Mouse (Mus musculus) heart, postnatal 14 days (tissue): Measurements from ENCODE around the gene Ift80. TPM values are rescaled to one million over a fixed set of nuclear protein-coding genes. Genes with fewer than 3 reads are reported as not detected.
A peak's percentile ranks its signal among the peaks of the same experiment; 100 is the strongest.
"Not testable (repeated sequence)": the region's sequence is repeated elsewhere in the genome, so short reads cannot be mapped to it uniquely, and the experiment has no call there.

ENCODE experiments used
- DNase-seq, 2 experiments: peaks; one replicate each; pipeline ENCODE4 v3.0.0; 2021 to 2022
- intact Hi-C: fragments of 180-260 bp; cut with DNase I; formaldehyde crosslinking; loops from one replicate; pipeline ENCODE4 v1.15.1; 2025
- total RNA-seq, 2 experiments: library from RNA; stranded (reverse); gene quantifications; 2 replicates each; pipeline ENCODE4 v1.2.3; 2021

Gene Ift80
- total RNA-seq, 2 experiments from 2014 or later: 7.8 to 8.0 TPM

DNA sequence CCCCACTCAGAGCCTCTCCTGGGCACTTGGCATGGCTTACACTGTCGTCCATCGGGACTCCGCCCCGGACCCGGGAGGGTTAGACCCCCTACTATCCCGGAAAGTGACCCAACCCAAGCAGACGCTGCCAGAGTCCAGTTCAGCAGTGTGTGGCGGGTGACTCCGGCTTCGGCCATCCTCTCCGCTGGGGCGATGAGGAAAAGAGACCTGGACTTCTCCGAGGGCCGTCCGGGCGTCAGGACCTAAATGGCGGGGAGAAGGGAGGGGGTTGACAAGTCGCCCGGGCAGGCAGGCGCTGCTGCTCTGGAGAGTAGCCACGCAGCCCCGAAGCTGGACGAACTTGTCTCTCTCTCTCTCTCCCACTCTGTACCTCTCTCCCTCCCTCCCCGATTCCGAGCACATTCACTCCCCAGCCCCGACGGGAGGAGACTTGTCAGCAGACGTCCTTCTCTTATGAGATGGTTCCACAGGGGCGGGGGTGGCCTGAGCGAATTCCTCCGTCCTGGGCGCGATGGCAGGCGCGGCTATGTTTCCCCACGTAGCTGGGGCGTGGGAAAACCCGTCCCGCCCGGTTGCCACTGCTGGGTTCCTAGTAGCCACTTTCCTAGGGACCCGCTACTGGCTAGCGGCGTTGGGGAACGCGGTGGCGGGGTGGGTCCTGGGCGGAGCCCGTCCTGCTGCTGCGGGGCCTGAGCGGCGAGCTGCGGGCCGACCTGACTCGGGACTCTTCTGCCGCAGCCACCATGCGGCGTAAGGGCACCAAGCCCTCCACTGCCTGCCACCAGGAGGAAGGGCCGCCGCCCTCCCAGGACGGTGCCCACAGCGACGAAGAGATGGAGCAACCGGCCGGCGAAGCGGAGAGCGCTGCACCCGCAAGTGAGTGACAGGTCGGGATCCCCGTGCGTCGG, 1.2 kb upstream of the Ift80 start:
- peak; percentile 63 to 67 for DNase-seq
- intact Hi-C loops: loop anchor here (2.0 kb wide), 1 partner anchor 35 kb away; no protein-coding TSS in a partner anchor

GRCm38 (mm10) chr3:69004055-69004436, 324 bp downstream of the Ift80 start:
- no peak for DNase-seq
- intact Hi-C loops: no loop called here

GRCm38 (mm10) chr3:69002781-69003180, 1.6 kb downstream of the Ift80 start:
- intact Hi-C loops: no loop called here
- no peak for DNase-seq

DNA sequence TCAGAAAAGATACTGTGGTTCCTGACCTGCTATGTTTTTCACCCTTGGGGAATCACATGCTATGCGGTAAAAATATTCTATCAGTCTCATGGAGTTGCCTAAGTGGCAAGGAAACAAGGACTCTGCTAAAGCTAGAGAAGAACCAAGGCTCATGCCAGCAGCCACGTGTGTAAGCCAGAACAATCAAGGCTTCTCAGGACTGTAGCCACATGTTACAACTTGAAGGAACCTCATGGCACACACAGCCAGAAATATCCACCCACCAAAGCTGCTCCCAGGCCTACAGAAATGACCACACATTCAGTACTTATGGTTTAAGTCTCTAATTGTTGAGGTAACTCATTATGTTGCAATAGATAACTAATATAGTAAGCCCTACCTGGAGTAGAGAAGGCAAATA, 17.8 kb downstream of the Ift80 start:
- DNase-seq: no peak
- intact Hi-C loops: no loop called here

GRCm38 (mm10) chr3:68980898-68981297, 23.5 kb downstream of the Ift80 start:
- intact Hi-C loops: no loop called here
- peak; percentile 14 for DNase-seq

DNA sequence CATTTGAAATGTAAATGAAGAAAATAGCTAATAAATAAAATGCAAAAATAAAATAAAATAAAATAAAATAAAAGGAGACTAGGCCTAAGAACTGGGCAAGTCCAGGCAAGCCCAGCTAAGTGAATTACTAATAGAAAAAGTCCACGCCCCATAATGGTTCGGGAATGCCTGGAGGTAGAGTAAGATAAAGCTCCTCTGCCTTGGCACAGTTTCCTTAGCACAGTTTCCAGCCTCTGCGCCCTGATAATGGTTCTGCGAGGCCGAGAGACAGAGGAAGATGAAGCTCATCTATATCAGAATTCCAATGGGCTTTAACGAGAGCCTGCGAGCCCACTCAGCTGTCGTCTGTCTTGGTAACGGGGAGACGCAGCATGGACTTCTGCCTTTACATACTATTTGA, 25.2 kb downstream of the Ift80 start:
- no peak for DNase-seq
- intact Hi-C loops: no loop called here

- intact Hi-C loops: no loop called here
- no peak for DNase-seq
These were observed 26.7 kb downstream of the Ift80 start for GRCm38 (mm10) chr3:68977696-68978095.

- intact Hi-C loops: no loop called here
- DNase-seq: peak in 1 of 2 experiments; percentile 6
These were observed 28.6 kb downstream of the Ift80 start for GRCm38 (mm10) chr3:68975533-68976490.

DNA sequence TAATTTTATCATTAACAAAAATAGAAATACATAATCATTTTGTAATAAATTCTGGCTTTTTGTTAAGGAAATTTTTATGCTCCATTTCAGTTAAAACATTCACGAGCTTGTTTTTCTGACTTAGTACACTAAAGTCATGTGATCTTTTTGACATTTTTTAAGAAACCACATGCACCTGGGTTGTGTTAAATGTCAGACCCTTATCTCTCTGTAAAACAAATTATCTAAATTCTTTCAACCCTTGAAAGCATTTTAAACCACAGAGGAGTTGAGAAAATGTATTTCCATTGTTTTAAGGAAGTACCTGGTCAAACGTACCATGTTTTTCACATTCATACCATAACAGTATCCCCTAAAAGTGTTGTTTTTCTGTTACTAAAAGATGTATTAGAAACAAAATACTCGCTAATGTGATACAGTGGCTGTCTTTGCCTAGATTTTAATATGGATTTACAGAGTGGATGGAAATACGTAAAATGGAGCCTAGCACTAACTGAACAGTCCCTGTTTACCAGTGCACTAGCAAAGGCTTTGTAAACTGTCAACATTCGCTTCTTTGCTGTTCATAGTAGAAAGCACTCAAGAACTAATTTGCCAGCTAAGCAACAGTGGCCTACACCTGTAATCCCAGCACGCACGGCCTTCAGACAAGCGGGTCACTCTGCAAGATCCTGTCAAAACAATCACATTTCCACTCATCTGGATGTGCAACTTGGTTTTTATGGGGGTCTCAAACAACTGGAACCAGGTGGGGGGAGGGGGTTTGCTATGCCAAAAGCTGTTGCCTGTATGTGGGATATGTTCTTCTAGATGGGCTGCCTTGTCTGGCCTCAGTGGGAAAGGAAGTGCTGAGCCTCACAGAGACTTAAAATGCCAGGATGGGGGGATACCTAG, 29.5 kb downstream of the Ift80 start:
- DNase-seq: no peak
- intact Hi-C loops: no loop called here

DNA sequence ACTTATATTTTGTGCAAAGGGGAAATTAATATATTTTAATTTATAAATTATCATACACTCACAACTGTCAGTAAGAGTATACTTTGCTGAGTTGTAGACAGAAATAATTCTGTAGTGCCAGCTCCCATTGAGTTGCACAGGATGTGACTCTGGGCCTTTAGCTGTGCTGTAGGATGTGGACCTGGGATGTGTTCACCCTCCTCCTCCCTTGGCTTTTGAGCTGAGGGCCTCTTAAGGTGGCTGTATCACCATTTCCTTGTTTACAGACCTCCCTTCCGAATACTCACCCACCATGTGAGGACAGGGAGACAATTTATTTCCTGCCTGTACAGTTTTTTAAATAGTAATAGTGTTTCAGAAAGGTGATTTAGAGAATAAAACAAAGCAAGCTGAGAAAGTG, 30.8 kb downstream of the Ift80 start:
- no peak for DNase-seq
- intact Hi-C loops: no loop called here

GRCm38 (mm10) chr3:68969091-68969590, 35.2 kb downstream of the Ift80 start:
- no peak for DNase-seq
- intact Hi-C loops: no loop called here

- intact Hi-C loops: no loop called here
- DNase-seq: no peak
These were observed 37.0 kb downstream of the Ift80 start for GRCm38 (mm10) chr3:68967404-68967803.

DNA sequence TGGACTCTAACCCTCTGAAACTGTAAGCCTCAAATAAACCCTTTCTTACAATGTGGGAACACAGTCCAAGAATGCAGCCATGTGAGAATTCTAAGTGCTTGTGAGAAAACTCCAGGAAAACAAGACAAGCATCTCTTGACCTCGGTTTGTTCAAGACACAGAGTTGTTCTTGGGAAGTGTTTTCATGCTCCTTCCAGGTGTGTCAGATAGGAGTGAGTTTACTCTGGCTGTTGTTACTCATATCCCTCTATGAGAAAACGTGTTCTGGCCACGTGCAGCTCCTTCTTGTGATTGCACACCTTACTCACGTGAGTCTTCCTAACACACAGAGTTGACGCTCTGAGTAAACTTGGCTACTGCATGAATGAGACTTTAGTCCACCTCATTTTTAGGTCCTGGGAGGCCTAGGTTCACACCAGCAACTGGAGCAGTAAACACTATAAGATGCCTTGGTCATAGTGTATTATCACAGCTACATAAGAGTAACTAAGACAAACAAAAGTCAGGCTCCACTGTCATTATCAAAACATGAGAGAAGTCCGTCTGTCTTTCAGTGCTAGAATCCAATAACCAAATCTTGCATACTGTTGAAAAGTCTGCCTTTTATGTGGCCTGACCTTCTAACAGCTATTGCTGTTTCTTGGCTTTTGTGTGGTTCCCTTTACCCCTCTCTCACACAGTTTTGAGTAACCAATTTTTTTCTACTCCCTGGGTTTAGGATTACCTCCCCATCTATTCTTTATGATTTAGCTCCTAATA, 37.7 kb downstream of the Ift80 start:
- DNase-seq: no peak
- intact Hi-C loops: no loop called here

DNA sequence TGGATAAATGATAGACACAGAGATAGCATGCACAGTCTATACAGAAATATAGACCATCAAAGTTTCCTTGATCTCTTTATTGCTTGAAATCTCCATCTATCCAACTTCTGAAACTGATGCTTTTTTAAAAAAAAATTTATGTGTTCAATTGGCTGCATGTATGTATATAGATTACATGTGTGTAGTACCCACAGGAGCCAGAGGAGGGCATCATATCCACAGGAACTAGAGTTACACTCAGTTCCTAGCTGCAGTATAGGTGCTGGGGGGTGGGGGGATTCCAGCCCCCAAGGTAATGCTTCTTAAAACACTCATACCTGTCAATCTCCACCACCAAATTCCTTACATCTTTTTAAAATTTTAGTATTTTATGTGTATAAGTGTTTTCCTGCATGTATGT, 39.7 kb downstream of the Ift80 start:
- intact Hi-C loops: no loop called here
- peak in 1 of 2 experiments; percentile 21 for DNase-seq

- no peak for DNase-seq
These were observed 47.0 kb downstream of the Ift80 start for GRCm38 (mm10) chr3:68957413-68957812.

GRCm38 (mm10) chr3:68956454-68956853, 47.9 kb downstream of the Ift80 start:
- intact Hi-C loops: no loop called here
- DNase-seq: no peak

More at GRCm38 (mm10) chr3:68957413-68957812, 47.0 kb downstream of the Ift80 start:
- intact Hi-C loops: no loop called here

- DNase-seq: peak in 1 of 2 experiments; percentile 29
- intact Hi-C loops: loop anchor here (2.0 kb wide), 1 partner anchor 242 kb away; no protein-coding TSS in a partner anchor
These were observed 49.9 kb downstream of the Ift80 start for GRCm38 (mm10) chr3:68954487-68954886.

DNA sequence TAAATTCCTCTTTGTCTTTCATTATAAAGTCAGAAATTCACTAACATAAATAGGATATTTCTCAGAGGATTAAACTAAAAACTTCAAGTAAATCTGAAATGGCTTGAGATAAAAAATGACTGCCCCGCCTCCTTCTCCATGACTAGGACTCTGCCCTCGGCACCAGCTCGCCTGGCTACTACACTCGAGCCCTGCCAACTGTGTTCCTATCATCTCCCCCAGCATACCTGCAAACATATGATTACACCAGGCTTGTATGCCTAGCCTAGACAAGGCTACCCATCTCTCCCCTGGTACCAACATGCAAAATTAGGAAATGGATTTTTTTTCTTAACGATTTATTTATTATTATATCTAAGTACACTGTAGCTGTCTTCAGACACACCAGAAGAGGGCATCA, 51.7 kb downstream of the Ift80 start:
- intact Hi-C loops: no loop called here
- no peak for DNase-seq

- intact Hi-C loops: not testable (repeated sequence)
These were observed 52.4 kb downstream of the Ift80 start for GRCm38 (mm10) chr3:68951971-68952370.

More at GRCm38 (mm10) chr3:68951971-68952370, 52.4 kb downstream of the Ift80 start:
- DNase-seq: not testable (repeated sequence)
